Mouse (Mus musculus) embryo, embryonic 9.5 days (tissue): ENCODE measurements around the gene Tmem176a.
A peak's percentile ranks its signal among the peaks of the same experiment; 100 is the strongest.

ENCODE experiments used
- DNase-seq: peaks from one replicate; pipeline ENCODE4 v3.0.0-alpha.2; 2017; ENCODE audit errors: extremely low spot score

The Tmem176a gene

DNA sequence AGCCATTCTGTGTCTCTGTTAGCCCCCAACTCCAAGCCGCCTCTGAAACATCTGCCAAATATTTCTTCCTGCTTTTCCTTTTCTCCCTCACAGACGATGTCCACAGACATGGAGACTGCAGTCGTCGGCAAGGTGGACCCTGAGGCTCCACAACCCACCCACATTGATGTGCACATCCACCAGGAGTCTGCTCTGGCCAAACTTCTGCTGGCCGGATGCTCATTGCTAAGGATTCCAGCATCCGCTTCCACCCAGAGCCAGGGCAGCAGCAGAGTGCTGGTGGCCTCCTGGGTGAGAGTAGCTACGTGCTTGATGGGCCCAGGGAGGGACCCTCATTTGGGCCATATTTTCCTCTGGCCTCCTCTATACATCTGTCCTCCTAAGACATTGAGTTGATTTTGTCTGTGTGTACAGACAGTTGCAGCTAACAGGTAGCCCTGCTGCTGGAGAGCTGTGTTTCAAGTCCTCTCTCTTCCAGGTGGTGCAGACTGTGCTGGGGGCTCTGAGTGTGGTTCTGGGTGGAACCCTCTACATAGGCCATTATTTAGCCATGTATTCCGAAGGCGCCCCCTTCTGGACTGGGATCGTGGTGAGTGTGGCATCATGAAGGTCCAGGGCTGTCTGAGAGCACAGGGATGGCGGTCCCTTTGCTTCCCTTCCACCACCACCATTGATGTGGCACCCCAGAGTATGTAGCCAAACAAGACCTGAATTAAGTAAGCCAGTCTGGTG lies 1.6 kb downstream of the Tmem176a start:
- no peak for DNase-seq

DNA sequence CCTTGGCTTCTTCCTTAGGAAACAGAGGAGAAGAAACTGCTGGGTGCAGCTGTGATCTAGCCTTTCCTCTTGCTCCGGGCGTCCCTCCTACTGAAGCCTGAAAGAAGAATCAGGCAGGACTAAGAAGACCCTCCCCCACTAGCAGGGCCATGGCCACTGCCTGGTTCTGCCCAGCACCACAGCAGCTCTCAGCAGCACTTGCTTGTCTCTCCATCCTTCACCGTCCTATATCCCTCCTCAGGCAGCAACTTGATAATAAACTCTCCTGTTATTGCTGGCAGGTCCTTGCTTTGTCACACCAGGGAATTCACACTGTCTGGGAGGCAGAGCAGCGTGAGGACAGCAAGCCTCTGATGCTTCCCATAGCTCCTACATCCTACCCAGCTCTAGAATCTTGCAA lies 4.4 kb downstream of the Tmem176a start:
- no peak for DNase-seq

DNA sequence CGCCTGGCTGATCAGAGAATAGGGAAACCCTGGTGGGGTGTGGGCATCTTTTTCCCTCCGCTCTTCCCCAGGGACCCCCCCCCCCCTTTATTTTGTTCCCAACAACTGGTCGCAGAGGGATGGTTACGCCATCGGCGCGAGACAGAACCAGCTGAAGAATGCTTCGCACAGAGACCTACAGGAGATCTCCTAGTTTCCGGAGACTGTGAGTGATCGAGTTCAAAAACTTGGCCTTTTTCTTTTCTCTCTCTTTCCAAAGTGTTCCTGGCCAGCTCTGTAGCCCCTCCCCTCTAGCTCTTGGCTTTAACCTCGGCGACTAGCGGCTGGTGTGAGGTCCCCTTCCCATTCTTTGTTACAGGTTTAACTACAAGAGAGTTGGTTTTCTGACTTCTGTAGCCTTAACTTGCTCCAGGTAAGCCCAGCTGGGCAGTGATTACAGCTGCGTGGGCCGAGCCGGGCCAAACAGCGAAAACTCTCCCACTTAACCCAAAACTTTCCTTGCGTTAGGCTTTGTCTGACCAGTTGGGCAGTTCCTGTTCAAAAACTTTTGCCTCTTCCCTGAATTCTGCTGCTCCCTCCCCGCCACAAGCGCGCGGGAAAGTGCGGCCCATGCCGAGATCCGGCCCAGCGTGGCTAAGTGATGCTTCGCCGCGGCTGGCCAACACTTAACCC lies 11.2 kb downstream of the Tmem176a start:
- DNase-seq, result peak; percentile 71

DNA sequence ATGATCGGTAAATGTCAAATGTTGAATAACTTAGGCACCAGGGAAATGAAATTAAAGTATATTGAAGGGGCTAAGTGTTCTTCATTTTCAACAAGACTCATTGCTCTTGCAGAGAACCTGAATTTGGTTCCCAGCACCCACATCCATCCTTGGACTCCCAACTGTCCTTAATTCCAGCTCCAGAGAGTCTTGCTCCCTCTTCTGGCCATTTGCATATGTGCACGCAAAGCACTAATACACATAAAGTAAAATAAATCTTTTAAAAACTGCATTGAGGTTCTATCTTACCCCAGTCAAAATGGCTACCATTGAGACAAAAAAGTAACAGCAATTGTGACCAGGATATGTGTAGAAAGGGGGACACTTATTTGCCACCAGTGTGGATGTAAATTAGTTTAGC lies 13.4 kb downstream of the Tmem176a start:
- DNase-seq, result no peak

DNA sequence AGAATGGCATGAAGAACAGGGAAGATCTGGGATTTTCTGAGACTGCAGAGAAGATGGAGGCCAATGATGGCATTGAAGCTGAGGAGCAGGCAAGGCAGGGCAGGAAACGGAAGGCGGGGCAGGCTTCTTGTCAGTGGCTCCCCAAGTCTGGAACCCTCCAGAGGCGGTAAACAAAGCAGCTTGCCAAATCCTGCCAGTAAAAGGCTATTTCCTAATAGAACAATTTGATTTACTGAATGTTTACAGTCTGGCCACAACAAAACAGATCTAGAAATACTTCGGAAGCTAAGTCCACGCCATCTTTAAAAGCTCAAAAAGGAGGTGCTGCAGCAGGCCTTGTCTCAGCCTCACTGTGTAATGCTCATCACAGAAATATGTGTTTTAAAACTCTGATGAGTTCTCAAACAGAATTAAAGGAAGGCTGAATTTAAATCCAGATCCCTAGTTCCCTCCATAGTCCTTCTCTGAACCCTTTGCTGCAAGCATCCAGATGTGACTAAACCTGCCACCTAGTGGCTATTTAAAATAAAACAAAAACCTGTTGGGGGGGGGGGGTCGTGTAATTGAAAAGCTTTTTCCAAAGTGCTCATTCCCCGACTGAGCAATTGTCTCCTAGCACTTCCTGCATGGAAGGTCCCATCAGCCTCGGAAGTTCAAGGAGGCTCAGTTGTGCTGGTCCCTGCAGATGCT lies 17.0 kb downstream of the Tmem176a start:
- DNase-seq, result no peak

DNA sequence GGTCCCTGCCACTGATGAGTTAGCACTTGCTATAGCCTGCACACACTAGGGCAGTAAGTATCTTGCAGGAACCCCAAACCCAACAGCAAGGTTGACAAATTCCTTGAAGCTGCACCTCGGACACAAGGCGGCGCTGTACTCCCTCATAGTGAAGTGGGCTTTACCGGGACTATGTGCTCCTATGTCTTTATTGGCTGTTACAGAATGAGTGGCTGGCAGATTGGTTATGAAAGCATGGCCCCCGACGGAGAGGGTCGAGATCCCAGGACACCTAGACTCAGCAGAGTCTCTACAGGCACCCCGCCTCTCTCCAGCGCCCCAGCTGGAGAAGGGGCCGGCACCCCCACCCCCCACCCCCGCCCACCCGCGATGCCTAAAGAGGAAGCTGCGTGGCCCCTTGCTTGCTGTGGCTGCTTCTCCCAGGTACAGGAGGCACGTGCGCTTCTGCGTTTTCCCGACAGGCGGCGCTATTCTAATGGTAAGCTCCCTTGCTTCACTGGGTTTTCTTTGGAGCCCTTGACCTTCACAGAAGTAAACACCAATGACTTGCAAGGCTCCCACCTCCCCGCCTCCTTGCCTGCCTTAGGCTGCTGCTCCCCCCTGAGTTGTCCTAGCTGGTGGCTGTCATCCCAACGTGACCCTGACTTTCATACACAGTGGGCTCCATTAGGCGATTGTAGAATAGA lies 19.6 kb downstream of the Tmem176a start:
- peak; percentile 66 for DNase-seq

DNA sequence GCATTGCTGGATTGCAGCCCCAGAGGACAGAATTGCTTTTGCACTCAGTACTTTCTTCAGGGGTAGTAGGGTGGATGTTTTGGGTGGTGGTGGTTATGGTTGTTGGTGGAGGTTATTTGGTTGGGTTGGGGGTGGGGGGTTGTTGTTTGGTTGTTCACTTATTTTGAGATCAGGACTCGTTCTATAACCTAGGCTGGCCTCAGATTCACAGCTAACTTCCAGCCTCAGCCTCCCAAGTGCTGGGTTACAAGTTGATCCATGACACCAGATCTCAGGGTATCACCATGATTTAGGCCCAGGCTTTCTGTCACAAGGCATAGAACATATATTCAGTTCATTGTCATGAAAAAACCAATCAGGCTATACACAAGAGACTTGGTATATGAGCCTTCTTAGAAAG lies 20.1 kb downstream of the Tmem176a start:
- no peak for DNase-seq

DNA sequence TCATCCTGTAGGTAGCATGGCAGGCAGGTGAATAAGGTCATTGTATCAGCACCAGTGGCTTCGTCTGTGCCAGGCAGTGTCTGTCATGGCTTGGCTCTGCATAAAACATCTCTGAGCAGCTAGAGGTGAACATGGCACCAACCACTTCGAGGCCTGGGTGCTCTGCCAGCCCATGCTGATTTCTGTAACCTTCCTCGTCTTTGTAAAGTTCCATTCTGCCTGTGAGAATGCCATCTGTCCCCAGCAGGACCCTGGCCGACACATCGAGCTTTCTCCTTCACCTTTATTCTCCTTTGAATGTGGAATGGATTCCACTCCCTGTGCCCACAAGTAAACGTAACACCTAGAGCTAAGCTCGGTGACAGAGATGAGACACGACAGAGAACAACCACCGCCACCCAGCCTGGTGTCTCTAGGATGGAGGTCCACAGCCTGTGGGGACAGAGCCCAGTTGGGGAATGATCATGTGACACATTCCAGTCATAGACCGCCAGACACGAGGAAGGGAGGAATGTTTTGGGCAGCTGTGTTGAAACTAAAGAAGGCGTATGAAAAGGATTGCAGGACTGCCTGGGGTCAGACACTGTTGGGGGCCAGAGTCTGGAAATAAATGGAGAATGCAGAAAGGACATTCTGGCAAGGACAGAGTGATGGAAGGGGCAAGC lies 21.0 kb downstream of the Tmem176a start:
- no peak for DNase-seq

DNA sequence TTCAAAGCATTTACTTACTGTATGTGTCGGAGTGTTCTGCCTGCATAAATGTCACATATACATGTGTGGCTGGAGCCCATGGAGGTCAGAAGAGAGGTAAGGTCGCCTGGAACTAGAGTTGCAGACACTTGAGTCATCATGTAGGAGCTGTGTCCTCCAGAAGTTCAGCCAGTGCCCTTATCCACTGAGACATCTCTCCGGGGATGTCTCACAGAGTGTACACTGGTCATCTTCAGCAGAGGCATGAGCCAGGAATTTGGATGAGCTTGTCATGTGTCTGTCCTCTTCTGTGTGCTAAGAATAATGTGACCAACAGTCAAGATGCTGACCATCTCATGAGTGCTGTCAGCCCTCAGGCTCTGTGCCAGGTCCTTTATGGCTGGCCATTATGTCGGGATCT lies 22.1 kb downstream of the Tmem176a start:
- no peak for DNase-seq

DNA sequence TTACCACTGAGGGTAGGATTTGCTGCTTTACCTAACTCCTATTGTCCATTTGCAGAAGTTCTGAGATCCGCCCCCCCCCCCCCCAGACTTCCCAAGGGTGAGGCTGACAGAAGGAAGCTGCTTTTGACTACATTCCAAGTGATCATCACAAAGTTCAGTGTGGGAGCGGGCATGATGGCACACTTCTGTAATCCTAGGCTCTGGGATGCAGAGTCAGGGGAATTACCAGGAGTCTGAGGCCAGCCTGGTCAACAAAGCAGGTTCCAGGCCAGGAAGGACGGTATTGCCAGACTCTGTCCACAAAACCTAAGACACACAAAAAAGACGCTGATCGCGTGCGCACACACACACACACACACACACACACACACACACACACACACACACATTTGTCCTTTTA lies 22.8 kb downstream of the Tmem176a start:
- DNase-seq, result no peak

DNA sequence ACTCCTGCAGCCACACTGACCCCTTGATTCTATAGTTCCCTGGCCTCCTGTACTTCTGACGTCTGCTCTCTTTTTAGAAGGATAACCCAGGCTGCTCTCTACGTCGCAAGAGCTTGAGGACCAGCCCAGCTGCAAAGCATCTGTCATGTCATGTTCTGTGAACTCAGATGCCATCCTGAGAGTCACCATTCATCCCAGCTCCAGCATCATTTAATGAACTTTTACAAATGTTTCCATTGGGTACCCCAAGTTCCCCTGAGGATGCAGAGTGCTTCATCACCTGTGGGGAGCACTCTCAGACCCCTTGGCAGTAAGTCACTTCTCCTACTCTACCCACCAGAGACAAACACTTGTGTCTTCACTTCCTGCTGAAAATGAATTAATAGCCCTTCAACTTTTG lies 23.5 kb downstream of the Tmem176a start:
- no peak for DNase-seq

DNA sequence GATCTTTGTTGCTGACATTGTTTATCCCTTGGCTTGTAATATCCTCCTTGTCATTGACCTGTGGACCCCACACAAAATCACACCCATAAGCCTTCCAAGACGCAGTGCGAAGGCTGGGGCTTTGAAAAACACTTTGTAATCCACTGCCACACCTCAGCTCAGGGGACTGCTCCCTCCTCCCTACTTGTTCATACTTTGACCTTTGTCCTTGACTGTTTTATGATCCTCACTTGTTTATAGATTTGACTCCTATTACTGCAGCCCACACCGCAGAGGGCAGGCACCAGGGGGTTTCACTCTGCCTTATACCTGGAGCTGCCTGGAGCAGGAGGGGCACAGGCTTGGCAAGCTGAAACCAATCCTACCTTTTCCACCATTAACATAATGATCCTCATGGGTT lies 24.0 kb downstream of the Tmem176a start:
- DNase-seq, result no peak

DNA sequence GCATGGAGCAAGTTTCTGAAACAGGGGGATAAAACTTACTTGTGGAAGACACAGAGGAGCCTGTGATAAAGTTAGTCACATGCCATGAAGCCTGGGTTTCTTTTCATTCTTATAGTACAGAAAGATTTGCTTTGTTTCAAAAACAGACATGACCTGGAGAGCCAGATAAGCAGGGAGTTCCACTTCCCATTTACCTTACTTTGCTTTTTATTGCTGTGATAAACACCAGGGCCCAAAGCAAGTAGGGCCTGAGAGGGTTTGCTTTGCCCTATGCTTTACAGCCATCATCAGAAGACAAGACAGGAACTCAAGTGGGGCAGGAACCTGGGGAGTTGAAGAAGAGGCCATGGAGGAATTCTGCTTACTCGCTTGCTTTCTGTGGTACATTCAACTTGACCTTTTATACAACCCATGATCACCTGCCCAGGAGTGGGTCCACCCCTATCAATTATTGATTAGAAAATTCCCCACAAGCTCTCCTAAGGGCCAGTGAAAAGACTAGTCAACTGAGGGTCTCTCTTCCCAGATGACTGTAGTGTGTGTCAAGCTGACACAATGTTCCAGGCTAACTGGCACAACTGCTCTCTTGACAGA lies 24.5 kb downstream of the Tmem176a start:
- DNase-seq, result no peak

DNA sequence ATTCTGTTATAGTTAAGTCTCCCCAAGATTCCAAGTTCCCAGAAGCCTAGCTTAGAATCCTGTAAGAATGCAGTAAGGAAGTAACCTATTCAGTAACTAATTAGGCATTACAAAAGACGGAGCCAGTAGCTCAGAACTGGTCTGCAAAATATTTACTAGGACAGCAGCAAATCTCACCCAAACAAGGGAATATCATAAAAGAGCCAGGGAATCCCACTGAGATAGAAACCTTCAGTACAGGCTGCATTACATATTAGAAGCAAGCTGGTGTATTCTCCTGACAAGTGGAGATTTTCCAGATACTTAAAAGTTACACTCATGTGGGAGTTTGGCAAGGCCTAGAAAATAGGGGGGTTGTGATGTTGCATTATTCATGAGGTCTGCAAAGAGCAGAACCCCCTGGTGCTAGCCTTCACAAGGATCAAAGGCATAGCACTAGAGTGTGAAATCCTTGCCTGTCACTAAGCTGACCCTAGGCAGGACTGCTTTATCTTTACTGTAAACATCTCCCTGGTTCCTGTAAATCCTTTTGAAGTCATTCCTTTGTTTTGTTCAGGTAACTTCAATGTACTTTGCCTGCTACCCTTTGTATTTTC lies 25.7 kb downstream of the Tmem176a start:
- peak; percentile 33 for DNase-seq

DNA sequence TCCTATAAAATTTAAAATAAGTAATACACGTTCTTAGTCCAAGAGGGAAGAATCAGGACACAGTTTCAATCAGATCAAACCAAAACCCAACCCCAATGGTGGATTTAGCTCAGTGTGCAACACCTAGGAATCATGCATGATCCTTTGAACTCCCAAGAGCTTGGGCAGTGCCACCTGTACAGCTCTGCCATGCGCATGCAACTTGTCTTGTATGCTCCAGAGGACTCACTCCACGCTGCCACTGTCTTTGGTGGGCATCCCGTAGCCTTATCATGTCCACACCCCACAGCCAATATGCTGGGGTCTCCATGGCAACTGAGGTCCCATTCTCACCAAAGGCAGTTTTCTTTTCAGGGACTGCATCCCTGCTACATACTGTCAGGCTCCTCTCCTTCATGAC lies 26.4 kb downstream of the Tmem176a start:
- no peak for DNase-seq

DNA sequence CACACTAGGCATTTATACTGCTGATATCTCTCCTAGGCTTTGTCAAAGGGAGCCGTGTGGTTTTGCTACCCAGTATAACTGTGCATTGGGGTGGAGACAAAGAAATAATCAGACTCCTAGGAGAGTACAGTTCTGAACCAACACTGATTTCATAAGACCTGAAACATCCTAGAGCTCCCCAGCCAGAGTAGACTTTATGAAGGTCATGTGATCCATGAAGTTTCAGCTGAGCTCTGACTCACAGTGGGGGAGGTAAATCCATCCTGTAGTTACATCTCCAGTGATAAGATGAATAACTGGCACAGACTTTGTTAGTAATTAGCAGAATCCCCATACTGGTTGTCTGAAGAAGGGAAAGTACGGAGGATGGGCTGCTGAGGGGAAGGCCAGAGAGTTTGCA lies 29.1 kb downstream of the Tmem176a start:
- DNase-seq, result no peak

DNA sequence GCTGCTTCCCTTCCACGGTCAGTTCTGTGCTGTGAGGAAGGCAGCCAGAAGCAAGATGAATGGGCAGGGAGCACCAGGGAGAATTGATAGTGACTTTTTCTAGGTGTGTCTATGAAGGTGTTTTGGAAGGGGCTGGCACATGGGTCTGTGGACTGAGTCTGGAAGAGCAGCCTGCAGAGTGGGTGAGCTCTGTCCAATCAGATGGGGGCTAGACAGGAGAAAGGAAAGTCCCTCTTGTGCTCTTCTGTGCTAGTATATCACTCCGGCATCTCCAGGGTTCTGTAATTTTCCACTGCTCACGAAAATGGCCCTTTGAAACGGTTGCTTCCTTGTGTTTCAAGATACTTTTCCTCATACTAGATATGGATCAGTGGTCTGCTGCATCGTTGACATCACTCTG lies 31.9 kb downstream of the Tmem176a start, which contains the start of gene Aoc1:
TSS of gene Aoc1 (plus strand) at position 301 of the 400 bp plus-strand sequence.
- no peak for DNase-seq

DNA sequence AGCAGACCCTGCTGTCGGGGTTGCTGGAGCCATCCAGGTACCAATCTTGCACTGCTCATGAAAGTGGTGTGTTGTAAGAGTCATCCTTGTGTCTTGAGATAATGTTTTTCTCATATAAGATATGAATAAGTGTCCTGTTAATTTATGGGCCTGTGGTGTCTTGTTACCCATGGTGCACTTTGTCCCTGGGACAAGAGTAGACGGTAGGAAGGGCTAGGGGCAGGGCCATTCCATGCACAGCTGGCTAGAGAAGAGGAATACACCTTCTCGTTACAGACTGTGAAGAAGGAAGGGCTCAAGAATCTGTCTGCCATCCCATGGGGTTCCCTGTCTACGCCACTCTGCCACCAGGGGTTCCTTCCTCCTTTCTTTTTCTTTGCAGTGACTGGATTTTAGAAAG lies 33.9 kb downstream of the Tmem176a start:
- DNase-seq, result no peak

DNA sequence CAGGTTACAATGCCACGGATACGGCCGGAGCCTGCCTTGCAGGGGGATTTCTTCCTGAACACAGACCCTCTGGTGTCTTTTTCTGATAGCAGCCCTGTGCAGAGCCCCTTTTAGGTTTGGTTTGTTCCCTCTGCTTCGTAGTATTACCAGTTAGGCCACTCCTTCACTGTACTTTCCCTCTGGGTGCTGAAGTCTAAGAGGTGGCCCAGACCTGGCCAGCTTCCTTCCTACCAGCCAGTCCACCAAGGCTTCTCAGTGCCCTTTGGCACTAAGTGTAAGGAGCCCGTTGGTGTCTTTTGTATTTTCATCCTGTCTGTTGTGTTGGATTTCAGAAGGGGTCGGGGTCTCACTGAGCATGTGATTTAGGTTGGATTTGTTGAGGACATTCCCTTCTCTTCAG lies 34.8 kb downstream of the Tmem176a start:
- DNase-seq, result no peak

DNA sequence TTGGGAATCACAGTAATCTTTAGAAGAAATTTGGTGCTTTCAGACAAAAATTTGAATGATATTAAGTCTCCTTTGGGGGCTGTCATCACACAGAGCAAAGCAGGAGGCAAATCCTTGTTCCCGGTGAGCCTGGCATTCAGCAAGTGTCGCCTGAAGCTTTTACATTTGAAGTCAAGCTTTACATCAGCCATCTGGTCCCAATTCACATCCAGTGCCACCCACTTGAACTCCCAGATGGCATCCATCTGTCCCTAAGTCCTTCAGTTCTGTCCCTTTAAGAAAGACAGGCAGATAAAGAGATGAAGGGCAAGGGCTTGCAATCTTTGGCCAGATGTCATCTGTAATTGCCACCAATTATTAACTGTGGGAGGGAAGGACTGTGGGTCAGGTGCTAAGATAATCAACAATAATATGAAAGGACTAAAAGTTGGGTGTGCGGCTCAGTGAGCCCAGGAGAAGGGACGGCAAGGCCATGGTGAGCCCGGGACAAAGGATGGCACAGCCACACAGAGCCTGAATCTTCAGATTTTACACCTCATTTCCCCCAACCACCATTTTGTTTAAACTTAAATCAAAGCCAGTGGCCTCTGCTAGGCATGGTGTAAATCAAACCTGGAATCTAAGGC lies 35.9 kb downstream of the Tmem176a start:
- DNase-seq, result no peak

DNA sequence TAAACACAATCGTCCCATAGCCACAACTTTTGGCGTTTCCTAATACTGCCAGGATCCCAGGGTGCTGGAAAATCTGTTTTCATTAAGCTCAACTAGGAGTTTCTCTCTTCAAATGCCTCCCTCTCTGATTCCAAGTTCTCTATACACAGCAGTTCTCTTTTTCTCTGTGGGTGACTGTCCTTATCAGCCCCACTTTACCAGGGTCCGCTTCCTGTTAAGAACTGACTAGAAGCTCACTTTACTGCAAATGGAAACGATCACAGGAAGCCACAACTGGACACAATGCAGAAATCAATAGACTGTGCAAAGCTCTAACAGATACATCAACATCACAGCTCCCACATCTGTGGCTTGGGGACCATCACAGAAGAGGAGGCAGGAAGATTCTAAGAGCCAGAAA lies 53.5 kb downstream of the Tmem176a start:
- DNase-seq, result no peak
